Mouse (Mus musculus) kidney, adult 9 months (tissue): ENCODE measurements around the gene Lrwd1.
"Not testable (repeated sequence)": the region's sequence is repeated elsewhere in the genome, so short reads cannot be mapped to it uniquely, and the experiment has no call there.

Source experiments
- DNase-seq: peaks from one replicate; pipeline ENCODE4 v3.0.0; 2022

Gene Lrwd1

GRCm38 (mm10) chr5:136146936-136147335, 11.1 kb upstream of the Lrwd1 start:
- no peak for DNase-seq

GRCm38 (mm10) chr5:136144606-136145430, 8.9 kb upstream of the Lrwd1 start:
- no peak for DNase-seq

- DNase-seq = no peak
These were observed 7.4 kb upstream of the Lrwd1 start for GRCm38 (mm10) chr5:136143161-136143755.

DNA sequence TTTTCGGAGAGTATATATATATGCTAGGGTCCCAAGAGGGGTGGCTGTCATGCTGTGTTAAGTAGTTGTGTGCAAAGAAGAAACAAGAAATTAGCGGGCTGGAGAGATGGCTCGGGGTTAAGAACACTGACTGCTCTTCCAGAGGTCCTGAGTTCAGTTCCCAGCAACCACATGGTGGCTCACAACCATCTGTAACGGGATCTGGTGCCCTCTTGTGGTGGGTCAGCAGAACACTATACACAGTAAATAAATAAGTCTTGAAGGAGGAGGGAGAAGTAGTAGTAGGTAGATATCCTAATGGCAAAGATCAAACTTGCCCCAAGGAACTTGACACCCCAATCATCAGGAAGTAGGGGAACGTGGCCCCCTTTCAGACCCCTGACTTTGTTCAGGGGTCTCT, 6.9 kb upstream of the Lrwd1 start:
- no peak for DNase-seq

- peak; percentile 35 for DNase-seq
These were observed 4.2 kb upstream of the Lrwd1 start for GRCm38 (mm10) chr5:136140057-136140482.

GRCm38 (mm10) chr5:136139393-136139792, 3.5 kb upstream of the Lrwd1 start:
- no peak for DNase-seq

DNA sequence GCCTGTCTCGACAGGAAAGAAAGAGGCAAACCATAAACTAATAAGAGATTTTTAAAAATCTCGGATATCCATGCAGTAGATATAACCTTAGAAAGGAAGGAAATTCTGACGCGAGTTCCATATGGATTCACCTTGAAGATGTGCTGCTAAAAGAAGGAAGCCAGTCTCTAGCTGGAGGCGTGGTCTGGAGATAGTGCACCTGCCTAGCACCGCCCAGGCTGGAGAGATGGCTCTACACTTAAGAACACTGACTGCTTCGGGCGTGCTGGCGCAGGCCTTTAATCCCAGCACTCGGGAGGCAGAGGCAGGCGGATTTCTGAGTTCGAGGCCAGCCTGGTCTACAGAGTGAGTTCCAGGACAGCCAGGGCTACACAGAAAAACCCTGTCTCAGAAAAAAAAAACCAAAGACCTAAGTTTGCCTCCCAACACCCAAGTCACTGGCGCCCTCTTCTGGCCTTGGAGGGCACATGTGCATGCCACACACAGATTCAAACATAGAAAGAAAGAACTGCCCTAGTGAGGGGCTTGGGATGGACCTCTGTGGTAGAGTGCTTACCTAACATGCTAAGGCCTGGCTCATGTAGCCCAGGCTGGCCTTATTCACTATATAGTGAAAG, 1.9 kb upstream of the Lrwd1 start:
- peak; percentile 52 for DNase-seq

GRCm38 (mm10) chr5:136136292-136136990, 567 bp upstream of the Lrwd1 start:
- no peak for DNase-seq

DNA sequence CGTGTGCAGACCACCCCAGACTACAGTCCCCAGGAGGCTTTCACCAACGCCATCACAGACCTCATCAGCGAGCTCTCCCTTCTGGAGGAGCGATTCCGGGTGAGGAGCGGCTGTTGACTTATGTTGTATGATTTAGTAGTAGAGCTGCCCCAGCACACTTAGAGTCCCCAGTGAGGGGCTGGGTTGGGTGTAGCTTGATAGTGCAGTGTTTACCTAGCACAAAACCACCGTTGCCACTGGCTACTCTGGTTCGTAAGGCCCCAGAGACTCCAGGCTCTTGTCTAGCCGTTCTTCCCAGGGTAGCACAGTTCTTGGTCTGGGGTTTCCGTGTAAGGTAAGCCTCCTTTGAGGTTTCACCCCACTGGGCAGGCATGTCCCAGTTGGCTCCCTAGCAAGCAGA, 13.7 kb downstream of the Lrwd1 start:
- no peak for DNase-seq

DNA sequence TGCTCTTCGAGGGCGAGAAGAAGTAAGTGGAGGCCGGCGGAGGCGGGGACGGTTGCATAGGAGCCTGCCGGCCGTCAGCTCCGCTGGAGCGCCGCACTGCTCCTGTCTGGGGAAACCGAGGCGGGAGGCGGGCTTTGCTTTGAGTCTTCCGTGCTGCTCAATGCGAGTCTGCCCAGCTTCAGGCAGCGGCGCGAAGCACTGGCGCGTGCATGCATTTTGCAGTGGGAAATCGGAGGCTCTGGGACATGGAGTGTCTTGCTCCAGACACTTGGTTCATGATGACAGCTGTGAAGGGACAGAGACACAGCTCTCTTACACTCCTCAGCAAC, 19.1 kb downstream of the Lrwd1 start:
- no peak for DNase-seq

DNA sequence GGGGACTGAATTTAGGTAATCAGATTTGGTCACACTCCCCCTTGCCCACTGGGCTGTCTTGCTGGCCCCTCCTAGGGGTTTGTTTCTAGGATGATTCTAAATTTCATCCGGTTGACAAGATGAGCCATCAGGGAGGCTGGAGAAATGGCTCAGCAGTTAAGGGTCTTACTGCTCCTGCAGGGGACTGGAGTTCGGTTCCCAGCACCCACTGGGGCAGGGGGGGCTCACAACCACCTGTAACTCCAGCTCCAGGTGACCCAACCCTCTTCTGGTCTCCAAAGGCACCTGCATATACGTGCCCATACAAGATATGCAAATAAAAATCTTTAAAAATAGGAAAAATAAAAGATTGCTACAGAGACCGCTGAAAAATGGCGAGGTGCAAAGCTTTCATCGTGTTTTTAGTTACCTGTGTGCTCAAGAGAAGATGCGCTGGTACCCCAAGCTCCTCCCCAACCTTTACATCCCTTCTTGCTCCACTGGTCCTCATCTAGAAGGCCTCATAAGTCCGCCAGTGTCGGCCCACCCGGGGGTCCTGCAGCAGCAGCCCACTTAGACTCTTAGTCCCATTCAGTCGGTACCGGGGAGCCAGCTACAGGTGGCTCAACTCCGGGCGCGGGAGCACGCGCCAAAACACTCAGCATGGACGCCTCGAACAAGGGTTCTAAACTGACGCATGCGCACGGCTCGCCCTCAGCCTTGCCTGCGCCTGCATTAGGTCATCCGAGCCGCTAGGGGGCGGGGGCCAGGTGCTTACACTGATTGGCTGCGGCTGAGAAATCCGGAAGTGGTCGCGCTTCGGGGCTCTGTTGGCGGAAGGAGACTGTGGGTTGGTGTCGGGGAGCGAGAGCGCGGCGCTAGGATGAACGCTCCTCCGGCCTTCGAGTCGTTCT, 19.7 kb downstream of the Lrwd1 start, which contains the start of gene Polr2j:
Gene Polr2j (plus strand): TSS at position 741 of the 893 bp plus-strand sequence.
- peak; percentile 97 for DNase-seq

GRCm38 (mm10) chr5:136113546-136113945, 22.3 kb downstream of the Lrwd1 start:
- not testable (repeated sequence) for DNase-seq

GRCm38 (mm10) chr5:136109042-136109441, 26.8 kb downstream of the Lrwd1 start:
- peak; percentile 41 for DNase-seq

DNA sequence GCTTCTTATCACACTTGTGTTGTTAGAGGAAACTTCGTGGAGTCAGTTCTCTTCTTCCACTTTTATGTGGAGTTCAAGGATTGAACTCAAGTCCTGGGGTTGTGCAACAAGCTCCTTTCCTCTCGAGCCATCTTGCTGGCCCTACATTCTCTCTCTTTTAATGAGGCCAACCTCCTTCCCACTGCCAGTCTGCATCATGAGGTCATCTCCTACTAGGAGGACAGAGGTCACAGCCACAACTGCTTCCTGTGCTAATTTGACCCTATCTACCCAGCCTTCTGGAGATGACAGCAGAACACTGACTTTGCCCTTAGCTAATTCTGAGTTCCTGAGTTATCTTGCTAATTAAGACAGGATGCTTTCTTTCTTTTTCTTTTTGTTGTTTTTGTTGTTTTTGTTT, 27.4 kb downstream of the Lrwd1 start:
- DNase-seq = no peak

DNA sequence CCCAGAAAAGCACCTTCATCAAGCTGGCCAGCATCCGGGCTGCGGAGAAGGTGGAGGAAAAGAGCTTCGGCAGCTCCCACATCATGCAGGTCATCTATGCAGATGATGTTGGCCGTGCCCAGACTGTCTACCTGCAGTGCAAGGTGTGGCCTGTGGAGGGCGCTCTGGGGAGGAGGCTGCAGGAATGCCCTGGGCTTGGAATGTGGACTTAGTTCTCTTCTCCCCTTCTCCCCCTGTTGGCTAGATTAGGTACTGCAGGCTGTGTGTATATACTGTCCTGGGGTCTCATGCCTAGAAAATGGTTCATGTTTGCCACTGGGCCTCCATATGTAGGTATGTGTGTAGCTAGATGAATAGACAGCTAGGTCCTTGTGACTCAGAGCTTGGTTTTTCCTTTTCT, 31.4 kb downstream of the Lrwd1 start:
- DNase-seq = no peak

DNA sequence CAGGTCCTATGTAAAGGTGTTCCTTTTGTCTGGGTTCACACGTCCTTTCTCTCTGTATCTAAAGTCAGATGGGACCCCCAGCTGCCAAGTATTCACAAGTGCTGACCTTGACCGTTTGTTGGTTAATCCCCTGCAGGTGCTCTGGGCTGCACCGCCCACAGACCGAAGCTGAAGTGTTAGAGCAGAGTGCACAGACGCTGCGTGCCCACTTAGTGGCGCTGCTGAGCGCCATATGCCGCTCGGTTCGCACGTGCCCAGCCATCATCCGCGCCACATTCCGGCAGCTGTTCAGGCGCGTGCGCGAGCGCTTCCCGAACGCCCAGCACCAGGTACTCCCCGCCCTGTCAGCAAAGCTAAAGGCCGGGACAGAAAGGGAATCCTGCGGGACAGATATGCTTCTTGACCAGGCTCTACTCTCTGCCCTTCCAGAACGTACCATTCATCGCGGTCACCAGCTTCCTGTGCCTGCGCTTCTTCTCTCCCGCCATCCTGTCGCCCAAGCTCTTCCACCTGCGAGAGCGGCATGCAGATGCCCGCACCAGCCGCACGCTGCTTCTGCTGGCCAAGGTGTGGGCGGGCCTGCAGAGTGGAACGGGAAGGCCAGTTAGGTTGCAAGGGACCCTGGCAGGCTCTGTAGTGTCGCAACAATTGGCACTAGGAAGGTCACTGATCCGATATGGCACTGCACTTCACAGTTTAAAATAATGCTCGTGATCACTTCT, 33.6 kb downstream of the Lrwd1 start:
- DNase-seq = peak; percentile 74

GRCm38 (mm10) chr5:136098536-136098935, 37.3 kb downstream of the Lrwd1 start:
- DNase-seq = peak; percentile 80

GRCm38 (mm10) chr5:136095089-136095488, 40.8 kb downstream of the Lrwd1 start:
- no peak for DNase-seq

DNA sequence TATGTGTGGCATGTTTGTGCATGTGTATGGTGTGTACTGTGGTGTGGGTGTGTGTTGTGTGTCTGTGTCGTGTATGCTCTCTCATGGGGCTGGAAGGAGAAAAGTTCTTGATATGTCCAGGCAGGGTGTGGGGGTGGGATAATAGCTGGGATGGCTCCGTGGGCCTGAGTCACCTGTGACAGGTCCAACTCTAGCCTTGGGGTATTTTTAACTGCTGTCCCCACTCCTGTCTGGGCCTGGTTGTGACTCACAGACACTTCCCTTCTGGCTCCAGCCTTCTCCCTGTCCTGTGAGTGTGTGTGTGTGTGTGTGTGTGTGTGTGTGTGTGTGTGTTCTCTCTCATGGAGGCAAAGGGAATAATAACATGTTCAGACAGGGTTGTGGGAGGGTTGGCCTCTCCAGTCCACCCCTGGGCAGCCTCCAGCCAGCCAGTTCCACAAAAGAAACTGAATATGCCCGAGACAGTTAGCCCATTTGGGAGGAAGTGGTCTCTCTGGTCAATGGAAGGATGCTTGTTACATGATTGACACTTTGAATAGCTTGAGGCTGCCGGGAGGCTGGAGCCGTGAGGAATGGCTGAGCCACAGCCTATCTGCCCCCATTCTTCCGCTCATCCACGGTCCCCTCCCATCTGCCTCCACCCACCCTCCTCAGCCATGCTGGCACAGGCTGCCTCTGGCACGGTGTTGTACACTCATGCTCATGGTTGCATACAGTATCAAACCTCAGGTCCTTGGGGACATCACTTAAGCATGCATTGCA, 41.4 kb downstream of the Lrwd1 start:
- DNase-seq = no peak

GRCm38 (mm10) chr5:136091927-136092326, 43.9 kb downstream of the Lrwd1 start:
- no peak for DNase-seq
